Mouse (Mus musculus): Measurements from ENCODE around the gene Klk9. TPM values are rescaled to one million over a fixed set of nuclear protein-coding genes. Genes with fewer than 3 reads are reported as not detected.
A peak's percentile ranks its signal among the peaks of the same experiment; 100 is the strongest.

Gene Klk9
- total RNA-seq, 2 experiments from 2014 or later, result not detected

GRCm38 (mm10) chr7:43785286-43785685, 6.4 kb upstream of the Klk9 start:
- no peak for DNase-seq (ENCODE audit: low spot score in 2 of 2)

GRCm38 (mm10) chr7:43788096-43788495, 3.6 kb upstream of the Klk9 start:
- peak in 1 of 2 experiments; percentile 27 for DNase-seq (ENCODE audit: low spot score in 2 of 2)
- intact Hi-C loops (cut with DNase I), result loop anchor here (2.0 kb wide), 1 partner anchor 107 kb away; no protein-coding TSS in a partner anchor

More at GRCm38 (mm10) chr7:43785286-43785685, 6.4 kb upstream of the Klk9 start:
- intact Hi-C loops (cut with DNase I), result no loop called here

GRCm38 (mm10) chr7:43789295-43789694, 2.4 kb upstream of the Klk9 start:
- intact Hi-C loops (cut with DNase I), result loop anchor here (2.0 kb wide), 1 partner anchor 106 kb away; no protein-coding TSS in a partner anchor
- DNase-seq (ENCODE audit: low spot score in 2 of 2), result no peak

GRCm38 (mm10) chr7:43796355-43796754, 4.7 kb downstream of the Klk9 start:
- intact Hi-C loops (cut with DNase I), result no loop called here
- no peak for DNase-seq (ENCODE audit: low spot score in 2 of 2)

GRCm38 (mm10) chr7:43797333-43797769, 5.7 kb downstream of the Klk9 start, which contains the start of gene Klk8:
TSS of gene Klk8 (plus strand) at chr7:43797577.
- DNase-seq (ENCODE audit: low spot score in 2 of 2), result no peak
- intact Hi-C loops (cut with DNase I), result no loop called here

GRCm38 (mm10) chr7:43797844-43798462, 6.3 kb downstream of the Klk9 start:
- intact Hi-C loops (cut with DNase I), result no loop called here
- no peak for DNase-seq (ENCODE audit: low spot score in 2 of 2)

- DNase-seq (ENCODE audit: low spot score in 2 of 2), result no peak
- intact Hi-C loops (cut with DNase I), result no loop called here
Measured at GRCm38 (mm10) chr7:43799876-43800275, 8.2 kb downstream of the Klk9 start.

GRCm38 (mm10) chr7:43810994-43811393, 19.3 kb downstream of the Klk9 start, which contains the start of gene Klk7:
TSS of gene Klk7 (plus strand) at chr7:43811294.
- intact Hi-C loops (cut with DNase I), result no loop called here
- no peak for DNase-seq (ENCODE audit: low spot score in 2 of 2)

- intact Hi-C loops (cut with DNase I), result no loop called here
- DNase-seq (ENCODE audit: low spot score in 2 of 2), result no peak
Measured at GRCm38 (mm10) chr7:43815211-43815610, 23.5 kb downstream of the Klk9 start.

- intact Hi-C loops (cut with DNase I), result no loop called here
- no peak for DNase-seq (ENCODE audit: low spot score in 2 of 2)
Measured at GRCm38 (mm10) chr7:43816746-43817145, 25.1 kb downstream of the Klk9 start.

- intact Hi-C loops (cut with DNase I), result no loop called here
- no peak for DNase-seq (ENCODE audit: low spot score in 2 of 2)
Measured at GRCm38 (mm10) chr7:43821581-43821980, 29.9 kb downstream of the Klk9 start.

- no peak for DNase-seq (ENCODE audit: low spot score in 2 of 2)
- intact Hi-C loops (cut with DNase I), result no loop called here
Measured at GRCm38 (mm10) chr7:43824199-43824598, 32.5 kb downstream of the Klk9 start, which contains the start of gene Klk6. TSS of gene Klk6 (plus strand) at chr7:43824499.

- intact Hi-C loops (cut with DNase I), result no loop called here
Measured at GRCm38 (mm10) chr7:43826056-43826455, 34.4 kb downstream of the Klk9 start.

GRCm38 (mm10) chr7:43827706-43828105, 36.0 kb downstream of the Klk9 start:
- no peak for DNase-seq (ENCODE audit: low spot score in 2 of 2)
- intact Hi-C loops (cut with DNase I), result no loop called here

More at GRCm38 (mm10) chr7:43826056-43826455, 34.4 kb downstream of the Klk9 start:
- DNase-seq (ENCODE audit: low spot score in 2 of 2), result no peak

GRCm38 (mm10) chr7:43829006-43829405, 37.3 kb downstream of the Klk9 start:
- intact Hi-C loops (cut with DNase I), result no loop called here

GRCm38 (mm10) chr7:43841701-43842100, 50.0 kb downstream of the Klk9 start, which contains the start of gene Klk5:
TSS of gene Klk5 (plus strand) at chr7:43841971.
- intact Hi-C loops (cut with DNase I), result no loop called here
- no peak for DNase-seq (ENCODE audit: low spot score in 2 of 2)

More at GRCm38 (mm10) chr7:43829006-43829405, 37.3 kb downstream of the Klk9 start:
- no peak for DNase-seq (ENCODE audit: low spot score in 2 of 2)

GRCm38 (mm10) chr7:43843801-43844200, 52.1 kb downstream of the Klk9 start:
- intact Hi-C loops (cut with DNase I), result no loop called here
- no peak for DNase-seq (ENCODE audit: low spot score in 2 of 2)

All from left cerebral cortex, postnatal 25 days (tissue).